Mouse (Mus musculus) brain, embryonic 14.5 days (tissue): ENCODE measurements at regions not wholly inside any gene's neighbourhood (a gene's known extent, or its start where the extent isn't known, plus 50 kb on each side); places are given as distances from the start of the nearest gene placed in this dataset.

ENCODE experiments used
- CTCF ChIP-seq: fragments of 200-500 bp; IDR thresholded peaks from 2 replicates; pipeline ENCODE4 v1.5.1; 2012; ENCODE audit warnings: inconsistent platforms, mild to moderate bottlenecking, moderate library complexity, borderline replicate concordance; ENCODE audit not compliant: insufficient read depth, insufficient read length; ENCODE audit errors: extremely low read depth
- POLR2A ChIP-seq: fragments of 200-500 bp; IDR thresholded peaks from 2 replicates; pipeline ENCODE4 v1.6.1; 2012; ENCODE audit warnings: mild to moderate bottlenecking, inconsistent platforms, borderline replicate concordance; ENCODE audit not compliant: poor library complexity, insufficient read depth, insufficient read length, severe bottlenecking; ENCODE audit errors: extremely low read depth

DNA sequence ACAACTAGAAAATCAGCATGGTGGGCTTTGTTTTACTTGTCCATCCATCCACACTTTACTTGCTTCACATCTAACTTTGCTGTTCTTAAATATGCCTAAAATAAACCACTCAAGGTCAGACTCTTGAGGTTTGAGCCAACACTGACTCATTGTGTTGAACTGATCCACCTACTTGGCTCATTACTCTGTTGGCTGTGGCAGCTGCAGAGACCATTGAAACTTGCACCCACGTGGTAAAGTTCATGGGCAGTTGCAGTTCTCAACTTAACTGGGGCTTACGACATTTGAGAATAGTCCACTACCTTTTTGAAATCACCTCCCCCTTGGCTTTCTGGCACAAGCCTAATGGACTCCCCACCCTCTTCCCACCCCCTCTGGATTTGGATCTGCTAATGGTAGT is 395.3 kb upstream of the Cdh5 start:
- no peak for TF ChIP-seq CTCF
- TF ChIP-seq POLR2A: no peak
